Mouse (Mus musculus): ENCODE data around the gene Gm20388. TPM values are rescaled to one million over a fixed set of nuclear protein-coding genes. Genes with fewer than 3 reads are reported as not detected.

Gm20388 gene
- polyA plus RNA-seq, 1 experiment from 2014 or later = not detected

- WGBS = 80% methylated on average over 8 of the region's 8 CpGs
- ATAC-seq (ENCODE audit: low read depth) = no peak
- H3K27me3 ChIP-seq (ENCODE audit: control insufficient read depth, insufficient read depth, low read depth, low read length) = no peaks in the 10 kb centered on the region
- peaks cover 42% of the 10 kb centered on the region for H3K4me1 ChIP-seq (replicated peaks; ENCODE audit: control insufficient read depth, insufficient read depth, low read length)
- no peak overlapping the region for H3K4me3 ChIP-seq (ENCODE audit: low read length)
- H3K4me2 ChIP-seq (ENCODE audit: low read depth, low read length) = no peak overlapping the region
- H3K9me3 ChIP-seq (ENCODE audit: control insufficient read depth, low read length) = no peaks in the 10 kb centered on the region
- no peak overlapping the region for H3K9ac ChIP-seq (ENCODE audit: low read length)
- peaks cover 43% of the 10 kb centered on the region for H3K36me3 ChIP-seq (ENCODE audit: control insufficient read depth, insufficient read depth, low read length)
- no peak overlapping the region for H3K27ac ChIP-seq (ENCODE audit: low read length)
Observed at GRCm38 (mm10) chr8:120566681-120567080, 656.0 kb downstream of the Gm20388 start.

GRCm38 (mm10) chr8:120567731-120568130, 657.1 kb downstream of the Gm20388 start:
- Histone ChIP-seq H3K4me3 (ENCODE audit: low read length) (no peak overlapping the region), H3K4me2 (ENCODE audit: low read depth, low read length) (no peak overlapping the region), H3K4me1 (replicated peaks; ENCODE audit: control insufficient read depth, insufficient read depth, low read length) (peaks cover 33% of the 10 kb centered on the region), H3K9me3 (ENCODE audit: control insufficient read depth, low read length) (no peaks in the 10 kb centered on the region), H3K9ac (ENCODE audit: low read length) (no peak overlapping the region), H3K36me3 (ENCODE audit: control insufficient read depth, insufficient read depth, low read length) (peaks cover 46% of the 10 kb centered on the region), H3K27ac (ENCODE audit: low read length) (no peak overlapping the region), H3K27me3 (ENCODE audit: control insufficient read depth, insufficient read depth, low read depth, low read length) (no peaks in the 10 kb centered on the region)
- ATAC-seq (ENCODE audit: low read depth) = no peak
- 96% methylated on average over 17 of the region's 17 CpGs for WGBS

- H3K9me3 ChIP-seq (ENCODE audit: control insufficient read depth, low read length) = no peaks in the 10 kb centered on the region
- 96% methylated on average over 37 of the region's 37 CpGs for WGBS
- H3K4me2 ChIP-seq (ENCODE audit: low read depth, low read length) = no peak overlapping the region
- ATAC-seq (ENCODE audit: low read depth) = no peak
- H3K9ac ChIP-seq (ENCODE audit: low read length) = no peak overlapping the region
- no peak overlapping the region for H3K27ac ChIP-seq (ENCODE audit: low read length)
- H3K36me3 ChIP-seq (ENCODE audit: control insufficient read depth, insufficient read depth, low read length) = peaks cover 52% of the 10 kb centered on the region
- H3K27me3 ChIP-seq (ENCODE audit: control insufficient read depth, insufficient read depth, low read depth, low read length) = no peaks in the 10 kb centered on the region
- H3K4me3 ChIP-seq (ENCODE audit: low read length) = no peak overlapping the region
- H3K4me1 ChIP-seq (replicated peaks; ENCODE audit: control insufficient read depth, insufficient read depth, low read length) = peaks cover 27% of the 10 kb centered on the region
Observed at GRCm38 (mm10) chr8:120568164-120568798, 657.6 kb downstream of the Gm20388 start.

GRCm38 (mm10) chr8:120569123-120569522, 658.5 kb downstream of the Gm20388 start:
- Histone ChIP-seq H3K4me2 (ENCODE audit: low read depth, low read length) (no peak overlapping the region), H3K4me1 (replicated peaks; ENCODE audit: control insufficient read depth, insufficient read depth, low read length) (peaks cover 22% of the 10 kb centered on the region), H3K36me3 (ENCODE audit: control insufficient read depth, insufficient read depth, low read length) (peaks cover 54% of the 10 kb centered on the region), H3K4me3 (ENCODE audit: low read length) (no peak overlapping the region), H3K9ac (ENCODE audit: low read length) (no peak overlapping the region), H3K27me3 (ENCODE audit: control insufficient read depth, insufficient read depth, low read depth, low read length) (no peaks in the 10 kb centered on the region), H3K27ac (ENCODE audit: low read length) (no peak overlapping the region), H3K9me3 (ENCODE audit: control insufficient read depth, low read length) (no peaks in the 10 kb centered on the region)
- WGBS = 92% methylated on average over 17 of the region's 17 CpGs
- no peak for ATAC-seq (ENCODE audit: low read depth)

GRCm38 (mm10) chr8:120569939-120570715, 659.5 kb downstream of the Gm20388 start:
- ATAC-seq (ENCODE audit: low read depth) = no peak
- Histone ChIP-seq H3K36me3 (ENCODE audit: control insufficient read depth, insufficient read depth, low read length) (peaks cover 64% of the 10 kb centered on the region), H3K4me2 (ENCODE audit: low read depth, low read length) (no peak overlapping the region), H3K9me3 (ENCODE audit: control insufficient read depth, low read length) (no peaks in the 10 kb centered on the region), H3K9ac (ENCODE audit: low read length) (no peak overlapping the region), H3K27ac (ENCODE audit: low read length) (no peak overlapping the region), H3K27me3 (ENCODE audit: control insufficient read depth, insufficient read depth, low read depth, low read length) (no peaks in the 10 kb centered on the region), H3K4me3 (ENCODE audit: low read length) (no peak overlapping the region), H3K4me1 (replicated peaks; ENCODE audit: control insufficient read depth, insufficient read depth, low read length) (peaks cover 19% of the 10 kb centered on the region)
- WGBS = 47% methylated on average over 13 of the region's 13 CpGs

GRCm38 (mm10) chr8:120571561-120571960, 660.9 kb downstream of the Gm20388 start:
- no peak for ATAC-seq (ENCODE audit: low read depth)
- Histone ChIP-seq H3K27ac (ENCODE audit: low read length) (no peak overlapping the region), H3K4me2 (ENCODE audit: low read depth, low read length) (no peak overlapping the region), H3K4me1 (replicated peaks; ENCODE audit: control insufficient read depth, insufficient read depth, low read length) (peaks cover 20% of the 10 kb centered on the region), H3K27me3 (ENCODE audit: control insufficient read depth, insufficient read depth, low read depth, low read length) (no peaks in the 10 kb centered on the region), H3K36me3 (ENCODE audit: control insufficient read depth, insufficient read depth, low read length) (peaks cover 74% of the 10 kb centered on the region), H3K4me3 (ENCODE audit: low read length) (no peak overlapping the region), H3K9me3 (ENCODE audit: control insufficient read depth, low read length) (no peaks in the 10 kb centered on the region), H3K9ac (ENCODE audit: low read length) (no peak overlapping the region)
- 87% methylated on average over 8 of the region's 8 CpGs for WGBS

- Histone ChIP-seq H3K27me3 (ENCODE audit: control insufficient read depth, insufficient read depth, low read depth, low read length) (no peaks in the 10 kb centered on the region), H3K27ac (ENCODE audit: low read length) (no peak overlapping the region), H3K9me3 (ENCODE audit: control insufficient read depth, low read length) (no peaks in the 10 kb centered on the region), H3K4me3 (ENCODE audit: low read length) (no peak overlapping the region), H3K4me1 (replicated peaks; ENCODE audit: control insufficient read depth, insufficient read depth, low read length) (peaks cover 20% of the 10 kb centered on the region), H3K36me3 (ENCODE audit: control insufficient read depth, insufficient read depth, low read length) (peaks cover 72% of the 10 kb centered on the region), H3K4me2 (ENCODE audit: low read depth, low read length) (no peak overlapping the region), H3K9ac (ENCODE audit: low read length) (no peak overlapping the region)
- 75% methylated on average over 21 of the region's 21 CpGs for WGBS
- no peak for ATAC-seq (ENCODE audit: low read depth)
Observed at GRCm38 (mm10) chr8:120572534-120572933, 661.9 kb downstream of the Gm20388 start.

- 54% methylated on average over 11 of the region's 11 CpGs for WGBS
- ATAC-seq (ENCODE audit: low read depth) = 0 out of 2 replicates have a peak, but pooled peaks have one; percentile 27
- peak overlapping the region; percentile 50 for H3K27ac ChIP-seq (ENCODE audit: low read length)
- H3K9me3 ChIP-seq (ENCODE audit: control insufficient read depth, low read length) = no peaks in the 10 kb centered on the region
- no peak overlapping the region for H3K9ac ChIP-seq (ENCODE audit: low read length)
- H3K4me3 ChIP-seq (ENCODE audit: low read length) = no peak overlapping the region
- H3K27me3 ChIP-seq (ENCODE audit: control insufficient read depth, insufficient read depth, low read depth, low read length) = no peaks in the 10 kb centered on the region
- no peak overlapping the region for H3K4me2 ChIP-seq (ENCODE audit: low read depth, low read length)
- peaks cover 20% of the 10 kb centered on the region for H3K4me1 ChIP-seq (replicated peaks; ENCODE audit: control insufficient read depth, insufficient read depth, low read length)
- H3K36me3 ChIP-seq (ENCODE audit: control insufficient read depth, insufficient read depth, low read length) = peaks cover 72% of the 10 kb centered on the region
Observed at GRCm38 (mm10) chr8:120573866-120574265, 663.2 kb downstream of the Gm20388 start.

GRCm38 (mm10) chr8:120574941-120575340, 664.3 kb downstream of the Gm20388 start:
- WGBS = 56% methylated on average over 19 of the region's 19 CpGs

More at GRCm38 (mm10) chr8:120574941-120575340, 664.3 kb downstream of the Gm20388 start:
- H3K4me2 ChIP-seq (ENCODE audit: low read depth, low read length) = no peak overlapping the region
- H3K36me3 ChIP-seq (ENCODE audit: control insufficient read depth, insufficient read depth, low read length) = peaks cover 69% of the 10 kb centered on the region
- H3K27ac ChIP-seq (ENCODE audit: low read length) = no peak overlapping the region
- H3K4me1 ChIP-seq (replicated peaks; ENCODE audit: control insufficient read depth, insufficient read depth, low read length) = peaks cover 19% of the 10 kb centered on the region
- H3K27me3 ChIP-seq (ENCODE audit: control insufficient read depth, insufficient read depth, low read depth, low read length) = no peaks in the 10 kb centered on the region
- H3K4me3 ChIP-seq (ENCODE audit: low read length) = no peak overlapping the region
- ATAC-seq (ENCODE audit: low read depth) = peak; percentile 35; the same call in 1 of the 2 replicates
- H3K9me3 ChIP-seq (ENCODE audit: control insufficient read depth, low read length) = no peaks in the 10 kb centered on the region
- H3K9ac ChIP-seq (ENCODE audit: low read length) = no peak overlapping the region; the same call in 1 of the 2 replicates
